Mouse (Mus musculus) left cerebral cortex, adult 9 months (tissue): ENCODE data around the gene Hnrnpab.
A peak's percentile ranks its signal among the peaks of the same experiment; 100 is the strongest.

Experiments used
- DNase-seq, 2 experiments: peaks; one replicate each; pipeline ENCODE4 v3.0.0; 2022; ENCODE audit warnings: low spot score in 2 of 2

The Hnrnpab gene

DNA sequence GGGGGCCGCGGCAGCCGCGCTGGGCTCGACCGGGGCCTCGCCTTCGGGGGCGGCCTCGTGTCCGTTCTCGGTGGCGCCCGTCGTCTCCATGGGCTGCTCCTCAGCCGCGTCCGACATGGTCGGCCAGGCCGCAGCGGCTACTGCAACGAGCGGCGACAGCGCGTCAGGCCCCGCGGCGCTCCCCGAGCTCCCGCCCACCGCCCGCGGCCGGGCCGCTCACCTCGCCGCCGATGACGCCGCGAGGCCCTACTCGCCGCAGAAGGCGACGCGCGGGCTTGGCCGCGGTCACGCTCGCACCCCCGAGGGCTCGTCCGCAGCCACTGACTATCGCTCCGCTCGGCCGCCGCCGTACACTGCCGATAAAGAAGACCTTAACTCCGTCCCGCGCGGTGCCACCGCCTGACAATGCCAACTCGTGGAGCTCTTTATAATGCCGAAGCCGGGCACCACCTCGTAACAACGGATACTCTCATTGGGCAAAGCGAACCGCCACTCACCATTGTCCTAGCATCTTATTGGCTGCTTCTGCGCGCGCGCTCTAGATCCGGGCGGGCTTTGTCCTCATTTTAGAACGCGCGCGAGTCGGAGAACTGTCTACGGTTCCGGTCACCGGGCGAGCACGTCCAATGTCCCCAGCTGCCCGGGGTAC, at the start of gene Hnrnpab:
TSS of gene Hnrnpab (minus strand) at position 401 of the 649 bp plus-strand sequence.
- peak; percentile 93 to 99 for DNase-seq

DNA sequence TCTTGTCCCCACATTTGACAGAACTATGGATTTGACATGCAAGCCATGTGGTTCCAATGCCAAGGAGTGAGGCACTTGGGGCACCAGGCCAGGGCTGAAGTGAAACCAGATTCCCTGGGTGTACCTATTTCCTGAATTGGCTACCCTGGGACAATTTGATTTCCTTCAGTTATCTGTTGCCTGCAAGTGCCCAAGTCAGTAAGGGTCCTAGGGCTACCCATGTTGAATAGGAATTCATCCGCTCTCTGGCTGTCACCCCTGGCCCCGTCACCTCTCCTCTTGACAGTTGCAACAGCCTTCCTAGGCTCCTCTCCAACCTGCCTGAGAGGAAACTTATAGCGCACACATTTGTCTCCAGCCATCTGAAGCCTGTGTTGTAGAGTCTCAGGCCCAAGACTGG, 48.2 kb upstream of the Hnrnpab start:
- no peak for DNase-seq

DNA sequence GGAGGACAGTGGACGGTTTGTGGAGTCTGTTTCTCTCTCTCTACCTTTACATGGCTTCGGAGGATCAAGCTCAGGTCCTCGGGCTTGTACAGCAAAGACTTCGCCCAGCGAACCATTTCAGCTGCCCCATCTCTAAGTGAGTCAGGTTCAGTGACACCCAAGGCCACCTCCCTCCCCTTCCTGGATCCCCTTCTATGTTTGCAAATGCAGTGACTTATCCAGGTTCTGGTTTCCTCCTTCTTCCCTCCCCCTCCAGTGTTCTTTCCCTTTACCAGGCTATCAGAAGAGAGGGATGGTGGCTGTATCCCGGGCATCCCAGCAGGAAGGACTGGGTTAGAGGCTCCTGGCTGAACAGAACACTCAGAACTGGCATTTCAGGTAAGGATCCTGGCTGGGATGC, 47.1 kb upstream of the Hnrnpab start:
- no peak for DNase-seq

DNA sequence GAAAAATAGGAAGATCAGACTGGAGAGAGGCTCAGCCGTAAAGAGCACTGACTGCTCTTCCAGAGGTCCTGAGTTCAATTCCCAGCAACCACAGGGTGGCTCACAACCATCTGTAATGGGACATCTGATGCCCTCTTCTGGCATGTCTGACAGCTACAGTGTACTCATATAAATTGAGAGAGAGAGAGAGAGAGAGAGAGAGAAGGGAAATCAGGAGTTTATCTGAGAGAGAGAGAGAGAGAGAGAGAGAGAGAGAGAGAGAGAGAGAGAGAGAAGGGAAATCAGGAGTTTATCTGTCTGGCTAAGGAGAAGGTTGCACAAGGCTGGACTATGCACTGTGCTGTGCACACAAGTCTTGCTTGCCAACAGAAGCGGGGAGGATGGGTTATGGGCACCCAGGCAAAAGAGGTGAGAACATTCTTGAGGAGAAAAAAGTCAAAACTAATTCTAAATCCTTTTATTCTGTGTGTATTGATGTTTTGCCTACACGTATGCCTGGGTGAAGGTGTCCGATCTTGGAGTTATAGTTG, 46.3 kb upstream of the Hnrnpab start:
- DNase-seq = no peak

DNA sequence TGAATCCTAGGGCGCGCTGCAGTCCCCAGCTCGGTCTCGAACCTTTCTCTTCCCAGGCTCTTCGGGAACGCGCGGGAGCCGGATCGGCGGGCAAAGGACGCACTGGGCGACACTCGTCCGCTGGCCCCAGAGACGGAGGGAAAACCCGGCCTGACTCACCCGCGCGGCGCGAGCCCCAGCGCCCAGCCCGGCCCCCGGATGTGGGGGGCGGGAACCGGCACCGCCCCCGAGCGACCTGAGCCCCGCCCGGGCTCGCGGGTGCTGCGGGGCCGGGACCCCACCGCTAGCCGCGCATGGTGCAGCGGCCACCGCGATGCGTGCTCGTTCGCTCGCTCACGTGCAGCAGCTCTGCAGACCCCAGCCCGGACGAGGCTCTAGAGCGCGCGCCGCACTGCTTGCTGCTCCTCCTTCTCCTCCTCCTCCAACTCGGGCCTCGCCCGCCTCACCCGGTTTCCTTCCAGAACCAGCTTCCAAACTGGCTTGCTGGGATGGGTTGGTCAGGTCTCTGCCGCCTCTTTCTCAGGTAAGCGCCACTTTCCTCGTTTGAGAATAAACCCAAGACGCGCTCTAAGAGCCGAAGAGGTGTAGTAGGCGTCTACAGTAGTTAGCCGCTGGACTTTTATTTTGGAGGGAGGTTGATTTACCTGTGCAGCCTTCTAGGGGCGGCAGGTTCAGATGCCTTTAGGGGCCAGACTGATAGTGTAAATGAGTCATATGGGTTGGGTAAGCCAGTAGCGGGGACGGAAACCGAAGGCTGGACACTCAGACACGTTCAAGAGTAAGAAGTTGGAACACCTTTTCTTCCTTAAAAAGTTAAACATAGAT, 44.3 kb upstream of the Hnrnpab start, which contains the start of the genes N4bp3 and D930048N14Rik:
TSS of gene N4bp3 (minus strand) at position 152 of the 825 bp plus-strand sequence.
TSS of gene D930048N14Rik (plus strand) at position 264 of the 825 bp plus-strand sequence.
- no peak for DNase-seq

DNA sequence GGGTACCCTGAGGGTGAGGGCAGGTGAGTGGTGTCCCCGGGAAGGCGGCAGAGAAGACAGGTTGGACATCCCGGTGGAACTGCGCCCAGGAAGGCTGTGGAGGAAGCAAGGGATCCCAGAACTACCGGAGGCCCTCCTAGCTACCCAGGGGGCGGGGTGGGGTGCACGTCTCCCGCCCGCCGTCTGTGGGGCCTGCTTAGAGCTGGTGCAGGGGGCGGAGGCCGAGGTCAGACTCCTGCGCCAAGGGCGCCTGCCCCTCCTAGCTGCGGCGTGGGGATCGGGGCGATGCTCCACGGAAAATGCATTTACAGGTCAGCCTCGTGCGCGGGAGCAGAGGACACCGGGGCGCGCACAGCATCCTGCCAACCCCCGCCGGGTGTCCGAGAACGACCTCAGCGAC, 43.6 kb upstream of the Hnrnpab start:
- no peak for DNase-seq

DNA sequence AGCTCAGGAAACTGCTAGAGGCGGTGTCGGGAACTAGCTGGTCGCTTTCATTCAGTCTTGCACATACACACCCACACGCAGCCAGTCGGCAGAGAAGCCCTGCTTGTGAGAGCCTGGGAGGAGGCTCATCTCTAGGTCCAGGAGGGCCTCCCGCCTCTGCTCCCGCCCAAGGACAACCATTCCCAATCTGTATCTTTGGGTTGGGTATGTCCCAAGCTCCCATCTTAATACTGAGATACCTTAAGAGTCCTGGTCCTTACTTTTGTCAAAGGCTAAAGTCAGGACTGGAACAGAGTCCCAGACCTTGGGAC, 43.2 kb upstream of the Hnrnpab start:
- peak in 1 of 2 experiments; percentile 56 for DNase-seq

DNA sequence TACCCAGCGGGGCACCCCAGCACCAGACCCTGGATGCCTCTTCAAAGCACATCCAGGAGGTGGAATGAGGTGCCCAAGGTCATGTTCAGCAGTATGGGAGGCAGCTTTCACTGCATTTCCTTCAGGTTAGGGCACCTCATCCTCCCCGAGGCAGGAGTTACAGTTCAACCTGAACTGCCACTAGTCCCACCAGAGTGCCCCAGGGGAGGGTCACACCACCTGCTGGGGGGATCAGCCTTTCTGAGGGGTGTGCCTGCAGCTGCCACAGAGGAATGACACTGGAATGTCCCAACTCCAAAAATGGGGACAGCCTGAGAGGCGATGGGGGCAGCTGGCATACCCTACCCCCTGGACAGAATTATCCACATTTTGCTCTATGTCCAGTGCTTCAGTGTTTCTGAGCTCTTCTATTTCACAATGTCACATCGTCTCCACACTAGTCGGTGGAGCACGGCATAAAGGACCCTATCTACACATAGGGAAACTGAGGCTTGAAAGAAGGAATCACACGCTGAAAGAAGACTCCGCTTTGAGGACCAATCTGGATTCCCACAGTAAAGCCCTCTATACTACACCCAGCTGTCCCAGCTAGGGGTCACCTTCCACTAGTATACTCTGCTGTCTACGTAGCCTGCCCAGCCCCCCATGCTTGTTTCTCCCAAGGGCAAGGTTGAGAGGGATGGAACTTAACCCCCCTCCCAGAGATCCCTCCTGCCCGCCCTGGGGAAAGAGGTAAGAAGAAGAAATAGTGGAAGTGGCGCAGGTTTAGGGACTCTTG, 42.7 kb upstream of the Hnrnpab start:
- DNase-seq = no peak

DNA sequence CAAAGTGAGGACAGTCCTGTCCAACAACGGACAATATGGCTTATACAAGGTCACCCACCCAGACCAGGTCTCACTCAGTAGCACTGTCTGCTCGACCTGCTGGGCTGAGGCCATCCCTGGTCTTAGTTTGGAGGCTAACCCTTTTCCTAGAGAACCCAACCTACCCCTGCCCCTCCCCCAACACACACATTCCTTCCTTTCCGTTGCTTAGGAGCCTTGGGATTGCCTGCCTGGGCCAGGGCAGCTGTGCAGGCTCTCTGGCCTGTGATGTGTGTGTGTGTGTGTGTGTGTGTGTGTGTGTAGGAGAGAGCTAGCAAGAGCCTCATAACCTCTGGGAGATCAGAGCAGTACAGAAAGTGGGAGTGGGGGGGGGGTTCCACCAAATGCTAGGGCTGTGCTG, 41.9 kb upstream of the Hnrnpab start:
- no peak for DNase-seq

DNA sequence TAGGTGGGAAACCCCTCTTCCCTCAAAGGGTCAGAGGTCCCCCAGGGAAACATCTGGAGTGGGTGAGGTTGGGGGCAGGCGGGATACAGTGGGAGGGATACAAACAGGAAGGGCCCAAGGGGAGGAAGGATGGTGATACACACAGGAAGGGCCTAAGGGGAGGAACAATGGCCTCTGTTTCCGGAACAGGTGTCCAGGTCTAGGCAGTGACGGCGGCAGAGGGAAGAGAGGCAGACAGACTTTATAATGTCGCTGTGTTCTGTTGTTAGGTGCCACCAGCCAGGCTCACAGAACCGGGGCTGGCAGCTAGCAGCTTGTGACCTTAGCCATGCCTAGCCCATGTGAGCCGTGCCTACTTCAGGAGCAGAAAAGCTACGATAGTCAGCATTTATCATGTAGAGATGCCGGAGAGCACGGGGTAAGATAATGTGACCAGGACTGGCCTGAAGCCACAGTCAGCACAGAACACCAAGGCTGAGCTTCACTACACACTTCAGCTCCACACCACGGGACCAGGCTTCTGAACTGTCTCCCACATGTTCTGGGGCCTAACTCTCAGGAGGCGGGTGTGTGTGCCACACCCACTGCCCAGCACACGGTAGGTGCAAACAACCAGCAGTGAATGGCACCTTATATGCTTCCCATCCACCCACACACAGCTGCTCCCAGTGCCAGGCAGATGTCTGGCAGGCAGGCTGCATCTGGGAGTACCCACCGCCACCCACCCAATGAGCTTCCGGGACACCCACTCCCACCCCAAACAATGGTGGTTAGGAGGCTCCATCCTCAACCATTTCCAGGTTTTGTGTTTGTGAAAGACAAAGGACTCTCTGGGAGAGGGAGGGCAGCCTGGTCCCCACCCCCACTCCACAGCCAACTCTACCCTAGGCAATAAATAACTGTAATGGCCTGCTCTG, 40.4 kb upstream of the Hnrnpab start:
- DNase-seq = no peak

DNA sequence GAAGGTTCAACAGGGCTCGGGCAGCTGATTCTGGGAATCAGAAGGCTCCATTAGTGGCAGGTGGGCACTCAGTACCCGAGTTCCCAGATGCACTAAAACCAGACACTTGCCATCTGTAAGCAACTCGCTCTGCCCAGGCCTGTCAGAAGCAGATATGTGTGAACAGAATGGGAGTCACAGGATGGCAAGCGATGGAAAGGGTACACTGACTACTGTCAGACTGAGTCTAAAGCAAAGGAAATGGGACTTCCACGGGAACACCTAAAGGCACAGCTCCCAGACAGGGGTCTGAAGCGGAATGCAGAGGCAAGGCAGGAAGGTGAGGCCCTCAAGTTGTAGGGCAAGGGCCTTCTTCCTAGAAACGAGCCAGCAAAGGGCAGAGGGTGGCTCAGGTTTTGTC, 39.6 kb upstream of the Hnrnpab start:
- DNase-seq = no peak

DNA sequence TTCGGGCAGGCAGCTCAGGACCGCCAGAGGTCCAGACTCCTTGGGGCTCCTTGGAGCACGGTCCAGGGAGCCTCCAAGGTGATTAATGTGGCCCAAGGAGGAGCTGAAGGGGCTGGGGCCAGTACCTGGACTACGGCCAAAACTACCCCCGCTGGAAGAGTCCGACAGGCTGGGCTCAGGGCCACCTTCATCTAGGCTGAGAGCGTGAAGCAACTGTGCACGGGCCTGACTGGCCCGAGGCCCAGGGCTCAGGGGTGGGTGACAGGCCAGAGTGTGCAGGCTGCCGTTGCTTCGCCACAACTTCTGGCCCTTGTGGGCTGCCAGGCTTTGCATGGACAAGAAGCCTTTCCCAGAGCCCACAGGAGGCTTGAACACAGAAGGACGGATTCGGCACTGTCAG, 38.6 kb upstream of the Hnrnpab start:
- DNase-seq = no peak

DNA sequence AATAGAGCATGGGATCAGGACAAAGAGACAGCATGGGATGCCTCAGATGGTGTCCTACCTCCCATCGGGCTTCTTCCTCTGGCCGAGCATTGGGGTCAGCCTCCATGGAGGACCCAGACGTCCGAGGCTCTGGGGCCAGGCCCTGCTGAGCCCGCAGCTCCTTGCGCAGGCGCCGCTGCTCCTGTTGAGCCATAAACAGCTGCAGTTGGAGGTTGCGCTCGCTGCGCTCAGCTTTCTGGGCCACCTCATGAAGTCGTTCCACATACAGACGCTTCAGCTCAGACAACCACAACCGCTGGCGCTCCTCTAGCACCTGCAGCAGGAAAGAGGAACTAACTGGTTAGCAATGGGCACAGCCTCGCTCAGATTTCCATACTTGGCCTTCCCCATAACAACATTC, 37.6 kb upstream of the Hnrnpab start:
- DNase-seq = no peak

DNA sequence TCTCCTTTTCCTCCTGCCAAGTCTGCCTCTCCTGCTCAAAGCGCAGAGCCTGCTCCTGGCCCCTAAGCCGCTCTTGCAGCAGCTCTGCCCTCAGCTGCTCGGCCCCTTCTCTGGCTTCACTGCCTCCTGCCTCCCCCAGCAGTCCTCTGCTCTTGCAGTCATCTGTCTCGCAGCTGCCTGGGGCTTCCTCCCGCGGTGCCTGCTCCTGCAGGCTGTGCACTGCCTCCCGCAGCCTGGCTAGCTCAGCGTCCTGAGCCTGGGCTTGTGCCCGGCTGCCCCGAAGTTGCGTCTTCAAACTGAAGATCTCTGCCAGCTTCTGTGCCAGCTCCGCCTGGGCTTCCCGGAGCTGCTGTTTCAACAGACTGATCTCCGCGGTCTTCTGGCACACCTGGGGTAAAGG, 37.1 kb upstream of the Hnrnpab start:
- no peak for DNase-seq

DNA sequence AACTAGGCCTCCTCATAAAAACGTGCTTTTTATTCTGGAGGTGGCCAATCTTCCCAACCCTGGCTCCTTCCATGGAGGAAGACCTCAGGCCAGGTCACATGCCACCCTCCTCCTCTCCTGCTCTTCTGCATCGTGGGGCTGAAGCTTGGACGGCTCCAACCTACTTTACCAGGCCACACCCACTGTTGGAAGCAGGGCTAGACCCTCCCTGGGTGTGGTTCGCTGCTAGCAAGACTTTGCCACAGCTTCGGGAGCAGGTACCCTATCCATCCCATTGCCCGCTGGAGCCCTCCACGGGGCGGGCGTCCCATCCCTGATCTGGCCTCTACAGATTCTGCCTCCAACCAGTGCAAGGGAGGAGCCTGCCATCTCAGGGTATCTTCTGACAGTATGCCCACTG, 36.6 kb upstream of the Hnrnpab start:
- no peak for DNase-seq

DNA sequence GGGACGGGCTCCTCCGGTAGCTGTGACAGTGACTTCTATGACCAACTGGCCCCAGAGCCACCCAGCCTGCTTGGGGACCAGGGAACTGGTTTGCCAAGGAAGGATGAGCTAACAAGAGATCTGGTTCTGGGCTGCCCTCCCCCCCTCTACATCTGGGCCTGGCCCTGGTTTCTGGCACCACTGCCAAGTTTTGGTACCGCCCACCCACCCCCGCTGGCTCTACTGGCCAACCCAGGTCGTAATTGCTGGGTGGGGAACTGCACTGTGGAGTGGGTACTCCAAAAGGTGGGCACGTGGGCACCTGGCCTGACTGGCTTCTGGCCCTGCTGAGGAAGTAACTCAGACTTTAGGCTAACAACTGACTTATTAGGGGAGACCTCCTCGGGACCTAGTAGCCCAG, 34.1 kb upstream of the Hnrnpab start:
- DNase-seq = no peak

DNA sequence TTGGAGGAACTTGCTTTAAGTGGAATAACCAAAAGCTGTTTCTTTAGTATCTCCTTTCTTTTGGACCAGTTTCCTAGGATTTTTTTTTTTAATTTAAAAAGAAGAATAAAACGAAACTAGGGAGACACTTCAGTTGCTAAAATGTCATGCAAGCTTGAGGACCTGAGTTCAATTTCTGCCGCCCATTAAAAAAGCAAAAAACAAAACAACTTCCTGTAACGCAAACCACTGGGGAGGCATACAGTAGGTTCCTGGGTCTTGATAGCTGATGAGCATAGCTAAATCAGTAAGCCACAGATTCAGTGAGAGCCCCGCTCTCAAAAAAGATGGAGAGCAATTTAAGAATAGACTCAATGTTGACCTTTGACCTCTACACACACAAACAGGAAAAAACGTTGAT, 31.9 kb upstream of the Hnrnpab start:
- no peak for DNase-seq

DNA sequence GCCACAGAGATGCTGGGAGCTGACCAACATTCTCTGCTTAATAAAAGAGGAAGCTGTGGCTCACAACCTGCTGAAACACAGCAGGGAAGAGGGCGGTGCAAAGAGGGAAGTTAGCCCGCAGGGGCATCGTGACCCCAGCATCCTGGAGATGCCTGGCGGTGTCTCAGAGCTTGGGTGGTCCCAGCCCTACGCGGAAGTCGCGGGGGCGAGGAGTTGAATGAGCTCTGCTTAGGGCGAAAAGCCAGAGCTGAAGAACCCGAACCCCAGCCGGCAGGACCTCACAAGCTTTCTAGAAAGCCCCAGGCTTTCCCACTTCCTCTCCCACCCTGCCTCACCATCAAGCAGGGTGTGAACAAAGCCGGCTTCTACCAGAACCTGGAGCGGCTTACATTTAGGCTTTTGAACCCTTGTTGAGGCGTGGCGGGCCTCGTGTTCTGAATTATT, 31.3 kb upstream of the Hnrnpab start:
- DNase-seq = no peak

DNA sequence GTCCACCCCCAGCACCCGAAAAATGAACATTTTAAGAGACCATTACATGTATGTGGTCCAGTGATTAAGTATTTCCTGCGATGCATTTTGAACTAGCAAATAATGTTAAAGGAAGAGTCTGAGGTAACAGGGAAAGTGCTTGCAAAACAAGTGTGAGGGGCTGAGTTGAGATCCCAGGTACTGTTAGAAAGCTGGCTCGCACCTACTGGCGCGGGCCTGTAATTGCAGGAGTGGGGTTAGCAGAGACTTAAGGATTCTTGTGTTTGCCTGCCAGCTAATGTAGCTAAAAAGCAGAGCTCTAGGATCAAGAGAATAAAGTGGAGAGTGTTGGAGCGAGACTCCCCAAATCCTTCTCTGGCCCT, 29.7 kb upstream of the Hnrnpab start:
- DNase-seq = peak in 1 of 2 experiments; percentile 72

DNA sequence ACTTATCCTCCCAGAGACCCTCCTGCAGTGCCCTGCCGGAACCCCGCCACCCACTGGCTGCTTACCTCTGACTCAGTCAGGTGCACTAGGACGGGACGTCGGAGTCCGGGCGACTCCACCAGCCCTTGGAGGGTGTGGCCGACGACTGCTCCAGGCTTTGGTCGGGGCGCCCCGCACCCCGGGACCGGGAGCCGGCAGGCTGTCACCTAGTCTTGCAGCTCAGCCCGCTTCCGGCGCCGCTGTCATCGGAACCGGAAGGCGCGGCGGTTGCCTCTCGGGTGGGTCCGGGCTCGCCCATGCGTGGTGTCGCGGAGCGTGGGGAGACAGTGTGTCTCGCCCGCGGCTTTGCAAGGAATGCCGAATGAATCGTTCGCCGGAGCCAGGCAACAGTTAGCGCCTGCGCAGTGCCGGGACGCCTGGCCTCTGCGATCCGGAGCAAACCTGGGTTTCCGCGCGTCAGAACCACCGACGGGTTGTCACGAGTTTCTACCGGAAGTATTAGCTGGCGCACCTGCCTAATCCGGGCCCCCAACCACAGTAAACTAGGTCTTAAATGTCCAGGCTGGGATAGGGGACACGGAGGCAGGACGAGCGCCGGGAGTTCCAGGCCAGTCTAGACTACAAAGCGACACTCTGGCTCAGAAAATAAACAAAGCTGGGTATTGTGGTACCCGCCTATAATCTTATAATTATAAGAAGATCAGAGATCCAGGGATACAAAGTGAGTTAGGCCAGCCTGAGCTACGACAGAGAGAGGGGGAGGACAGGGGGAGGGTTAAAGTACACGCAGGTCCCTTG, 29.1 kb upstream of the Hnrnpab start, which contains the start of gene Rmnd5b:
TSS of gene Rmnd5b (minus strand) at position 372 of the 798 bp plus-strand sequence.
- peak; percentile 90 to 94 for DNase-seq
